Mouse (Mus musculus) MEL (cell line): ENCODE measurements around the gene Gm20388. TPM values are rescaled to one million over a fixed set of nuclear protein-coding genes. Genes with fewer than 3 reads are reported as not detected.
A peak's percentile ranks its signal among the peaks of the same experiment; 100 is the strongest.

Source experiments
- DNase-seq: peaks from one replicate; pipeline ENCODE4 v3.0.0; 2011; ENCODE audit warnings: low read depth, low spot score
- H3K27ac ChIP-seq: 2 replicates; pipeline ENCODE4 v1.5.1; 2012; ENCODE audit warnings: low read depth, mild to moderate bottlenecking, control low read depth, low read length, moderate library complexity; ENCODE audit not compliant: control insufficient read depth
- H3K27me3 ChIP-seq, 2 experiments: fragments of 150-350 bp in 1 of 2; sonication (generic) in 1 of 2; 2 replicates each; pipeline ENCODE4 v1.6.1; 2012; ENCODE audit warnings: low read length in 2 of 2, mild to moderate bottlenecking in 2 of 2, improper control_type of control experiment in 1 of 2, moderate library complexity in 1 of 2; ENCODE audit not compliant: insufficient read depth in 2 of 2, control insufficient read depth in 1 of 2
- H3K36me3 ChIP-seq, 2 experiments: 2 replicates each; pipeline ENCODE4 v1.6.1; 2012 to 2014; ENCODE audit warnings: low read length in 2 of 2, improper control_type of control experiment in 1 of 2, inconsistent platforms in 1 of 2, mild to moderate bottlenecking in 1 of 2; ENCODE audit not compliant: insufficient read depth in 2 of 2, control insufficient read depth in 1 of 2
- H3K4me1 ChIP-seq, 2 experiments: fragments of 150-350 bp in 1 of 2; sonication (generic) in 1 of 2; 2 replicates each; pipeline ENCODE4 v1.6.1; 2012; ENCODE audit warnings: low read length in 2 of 2, improper control_type of control experiment in 1 of 2, mild to moderate bottlenecking in 1 of 2; ENCODE audit not compliant: insufficient read depth in 2 of 2, control insufficient read depth in 1 of 2
- H3K4me3 ChIP-seq, 2 experiments: fragments of 150-350 bp in 1 of 2; sonication (generic) in 1 of 2; 2 replicates each; pipeline ENCODE4 v1.5.1; 2012; ENCODE audit warnings: low read depth in 2 of 2, low read length in 2 of 2, mild to moderate bottlenecking in 2 of 2, moderate library complexity in 2 of 2, control low read depth in 1 of 2, improper control_type of control experiment in 1 of 2; ENCODE audit not compliant: control insufficient read depth in 1 of 2, insufficient read depth in 1 of 2
- H3K79me2 ChIP-seq: 2 replicates; pipeline ENCODE4 v1.6.1; 2012; ENCODE audit warnings: mild to moderate bottlenecking, low read length, moderate library complexity; ENCODE audit not compliant: control insufficient read depth, poor library complexity, insufficient read depth
- H3K9ac ChIP-seq: 2 replicates; pipeline ENCODE4 v1.6.1; 2012; ENCODE audit warnings: low read depth, mild to moderate bottlenecking, control low read depth, low read length, moderate library complexity; ENCODE audit not compliant: control insufficient read depth, poor library complexity, severe bottlenecking
- H3K9me3 ChIP-seq: fragments of 150-350 bp; sonication (generic); replicated peaks from 2 replicates; pipeline ENCODE4 v1.6.1; 2012; ENCODE audit warnings: mild to moderate bottlenecking, low read length, improper control_type of control experiment, moderate library complexity; ENCODE audit not compliant: insufficient read depth
- BHLHE40 ChIP-seq: IDR thresholded peaks from 2 replicates; pipeline ENCODE4 v1.6.1; 2012; ENCODE audit warnings: low read depth, mild to moderate bottlenecking, inconsistent platforms, low read length, improper control_type of control experiment, borderline replicate concordance
- CHD1 ChIP-seq: IDR thresholded peaks from 2 replicates; pipeline ENCODE4 v1.6.1; 2012; ENCODE audit warnings: low read depth, mild to moderate bottlenecking, inconsistent platforms, low read length, improper control_type of control experiment
- CHD2 ChIP-seq: IDR thresholded peaks from 2 replicates; pipeline ENCODE4 v1.6.1; 2011; ENCODE audit warnings: low read length, improper control_type of control experiment
- CTCF ChIP-seq, 3 experiments: IDR thresholded peaks in 2 of 3; conservative IDR thresholded peaks in 1 of 3; 2 replicates each; pipeline ENCODE4 v1.5.1; 2011 to 2012; ENCODE audit warnings: low read length in 3 of 3, low read depth in 2 of 3, mild to moderate bottlenecking in 2 of 3, improper control_type of control experiment in 1 of 3, inconsistent platforms in 1 of 3, mixed read lengths in 1 of 3, moderate library complexity in 1 of 3; ENCODE audit not compliant: control insufficient read depth in 1 of 3, insufficient read depth in 1 of 3, poor library complexity in 1 of 3, severe bottlenecking in 1 of 3
- ELF1 ChIP-seq: IDR thresholded peaks from 2 replicates; pipeline ENCODE4 v1.6.1; 2014; ENCODE audit warnings: low read depth, mild to moderate bottlenecking, inconsistent platforms, low read length, improper control_type of control experiment, moderate library complexity
- ETS1 ChIP-seq: IDR thresholded peaks from 2 replicates; pipeline ENCODE4 v1.6.1; 2012; ENCODE audit warnings: low read depth, mild to moderate bottlenecking, inconsistent platforms, low read length, improper control_type of control experiment, moderate library complexity
- GABPA ChIP-seq: IDR thresholded peaks from 2 replicates; pipeline ENCODE4 v1.6.1; 2012; ENCODE audit warnings: low read depth, mild to moderate bottlenecking, inconsistent platforms, low read length, improper control_type of control experiment, moderate library complexity
- GATA1 ChIP-seq: IDR thresholded peaks from 2 replicates; pipeline ENCODE4 v1.6.1; 2011; ENCODE audit warnings: low read depth, low read length, improper control_type of control experiment
- HCFC1 ChIP-seq: IDR thresholded peaks from 2 replicates; pipeline ENCODE4 v1.6.1; 2012; ENCODE audit warnings: low read depth, mild to moderate bottlenecking, inconsistent platforms, low read length, improper control_type of control experiment, moderate library complexity
- JUND ChIP-seq: IDR thresholded peaks from 2 replicates; pipeline ENCODE4 v1.6.1; 2011; ENCODE audit warnings: low read depth, mild to moderate bottlenecking, improper control_type of control experiment, low read length
- KAT2A ChIP-seq: conservative IDR thresholded peaks from 2 replicates; pipeline ENCODE4 v1.6.1; 2012; ENCODE audit warnings: low read depth, low read length, improper control_type of control experiment, inconsistent platforms
- MAX ChIP-seq: IDR thresholded peaks from 2 replicates; pipeline ENCODE4 v1.6.1; 2011; ENCODE audit warnings: low read length, improper control_type of control experiment
- MAZ ChIP-seq: IDR thresholded peaks from 2 replicates; pipeline ENCODE4 v1.6.1; 2012; ENCODE audit warnings: low read depth, mild to moderate bottlenecking, inconsistent platforms, low read length, improper control_type of control experiment
- MEF2A ChIP-seq: IDR thresholded peaks from 2 replicates; pipeline ENCODE4 v1.6.1; 2014; ENCODE audit warnings: low read depth, mild to moderate bottlenecking, inconsistent platforms, low read length, improper control_type of control experiment; ENCODE audit not compliant: poor library complexity, insufficient replicate concordance, severe bottlenecking; ENCODE audit errors: extremely low read depth
- MXI1 ChIP-seq: IDR thresholded peaks from 2 replicates; pipeline ENCODE4 v1.6.1; 2011; ENCODE audit warnings: mild to moderate bottlenecking, low read depth, low read length, improper control_type of control experiment
- MYC ChIP-seq: IDR thresholded peaks from 2 replicates; pipeline ENCODE4 v1.6.1; 2011; ENCODE audit warnings: low read depth, mild to moderate bottlenecking, low read length, improper control_type of control experiment, moderate library complexity
- NRF1 ChIP-seq: IDR thresholded peaks from 2 replicates; pipeline ENCODE4 v1.6.1; 2014; ENCODE audit warnings: low read depth, mild to moderate bottlenecking, inconsistent platforms, low read length, improper control_type of control experiment, moderate library complexity; ENCODE audit not compliant: poor library complexity, insufficient read depth, severe bottlenecking
- POLR2AphosphoS2 ChIP-seq: IDR thresholded peaks from 2 replicates; pipeline ENCODE4 v1.6.1; 2011; ENCODE audit warnings: low read length, improper control_type of control experiment
- POLR2AphosphoS5 ChIP-seq: IDR thresholded peaks from 2 replicates; pipeline ENCODE4 v1.6.1; 2012; ENCODE audit warnings: low read depth, borderline replicate concordance, mild to moderate bottlenecking, inconsistent platforms, low read length, moderate library complexity, mixed read lengths
- RAD21 ChIP-seq: IDR thresholded peaks from 2 replicates; pipeline ENCODE4 v1.6.1; 2011; ENCODE audit warnings: mild to moderate bottlenecking, low read depth, low read length, improper control_type of control experiment
- RCOR1 ChIP-seq: IDR thresholded peaks from 2 replicates; pipeline ENCODE4 v1.6.1; 2012; ENCODE audit warnings: low read depth, mild to moderate bottlenecking, inconsistent platforms, low read length, improper control_type of control experiment
- SIN3A ChIP-seq: IDR thresholded peaks from 2 replicates; pipeline ENCODE4 v1.6.1; 2012; ENCODE audit warnings: low read length, improper control_type of control experiment, inconsistent platforms
- SMC3 ChIP-seq: IDR thresholded peaks from 2 replicates; pipeline ENCODE4 v1.6.1; 2011; ENCODE audit warnings: low read depth, low read length, improper control_type of control experiment
- TAL1 ChIP-seq: IDR thresholded peaks from 2 replicates; pipeline ENCODE4 v1.6.1; 2012; ENCODE audit warnings: mild to moderate bottlenecking, inconsistent platforms, low read length, moderate library complexity, mixed read lengths
- TBP ChIP-seq: IDR thresholded peaks from 2 replicates; pipeline ENCODE4 v1.8.0; 2011; ENCODE audit warnings: low read depth, low read length, improper control_type of control experiment
- TCF12 ChIP-seq: IDR thresholded peaks from 2 replicates; pipeline ENCODE4 v1.6.1; 2014; ENCODE audit warnings: low read depth, mild to moderate bottlenecking, inconsistent platforms, low read length, improper control_type of control experiment, moderate library complexity
- UBTF ChIP-seq: IDR thresholded peaks from 2 replicates; pipeline ENCODE4 v1.6.1; 2012; ENCODE audit warnings: low read depth, mild to moderate bottlenecking, inconsistent platforms, low read length, improper control_type of control experiment, moderate library complexity, borderline replicate concordance; ENCODE audit not compliant: insufficient read depth
- USF1 ChIP-seq: IDR thresholded peaks from 2 replicates; pipeline ENCODE4 v1.6.1; 2014; ENCODE audit warnings: low read depth, mild to moderate bottlenecking, inconsistent platforms, low read length, improper control_type of control experiment, moderate library complexity
- ZC3H11A ChIP-seq: IDR thresholded peaks from 2 replicates; pipeline ENCODE4 v1.6.1; 2012; ENCODE audit warnings: low read depth, mild to moderate bottlenecking, inconsistent platforms, low read length, improper control_type of control experiment
- ZKSCAN1 ChIP-seq: IDR thresholded peaks from 2 replicates; pipeline ENCODE4 v1.6.1; 2012; ENCODE audit warnings: low read depth, mild to moderate bottlenecking, inconsistent platforms, low read length, improper control_type of control experiment, moderate library complexity
- ZNF384 ChIP-seq: IDR thresholded peaks from 2 replicates; pipeline ENCODE4 v1.6.1; 2012; ENCODE audit warnings: low read depth, mild to moderate bottlenecking, inconsistent platforms, low read length, improper control_type of control experiment
- polyA plus RNA-seq, 2 experiments: library from polyadenylated mRNA; stranded (reverse) in 1 of 2; unstranded in 1 of 2; fragments of >175 nt in 1 of 2; fragments of >200 nt in 1 of 2; gene quantifications; 2 replicates each; pipeline versions ENCODE4 v1.2.1 to v1.2.4; 2012; ENCODE audit warnings: low replicate concordance in 2 of 2, low read depth in 1 of 2; ENCODE audit not compliant: insufficient read length in 2 of 2, insufficient read depth in 1 of 2, missing spikeins in 1 of 2
- total RNA-seq: library from RNA; depleted of rRNA; stranded (reverse); fragments of 300-350 nt; gene quantifications from 2 replicates; pipeline ENCODE4 v1.2.3, GENCODE M21; 2012

The Gm20388 gene
- total and polyA plus RNA-seq, 3 experiments, result 11.1 to 17.8 TPM; not detected in 1

GRCm38 (mm10) chr8:122955195-122955594 is 3044.6 kb downstream of the Gm20388 start:
- Histone ChIP-seq H3K36me3 (peaks cover 5 to 57% of the 10 kb centered on the region in 2 experiments), H3K4me3 (no peak overlapping the region), H3K79me2 (peaks cover 86% of the 10 kb centered on the region), H3K27me3 (no peaks in the 10 kb centered on the region), H3K9ac (no peak overlapping the region), H3K9me3 (no peaks in the 10 kb centered on the region), H3K4me1 (peaks cover 32 to 44% of the 10 kb centered on the region in 2 experiments), H3K27ac (no peak overlapping the region)
- DNase-seq, result no peak
- peak; percentile 38; the same call in 1 of the 2 replicates for TF ChIP-seq GATA1
- TF ChIP-seq KAT2A, result no peak
- peak; percentile 62 for TF ChIP-seq TAL1
- TF ChIP-seq CHD1, result no peak

DNA sequence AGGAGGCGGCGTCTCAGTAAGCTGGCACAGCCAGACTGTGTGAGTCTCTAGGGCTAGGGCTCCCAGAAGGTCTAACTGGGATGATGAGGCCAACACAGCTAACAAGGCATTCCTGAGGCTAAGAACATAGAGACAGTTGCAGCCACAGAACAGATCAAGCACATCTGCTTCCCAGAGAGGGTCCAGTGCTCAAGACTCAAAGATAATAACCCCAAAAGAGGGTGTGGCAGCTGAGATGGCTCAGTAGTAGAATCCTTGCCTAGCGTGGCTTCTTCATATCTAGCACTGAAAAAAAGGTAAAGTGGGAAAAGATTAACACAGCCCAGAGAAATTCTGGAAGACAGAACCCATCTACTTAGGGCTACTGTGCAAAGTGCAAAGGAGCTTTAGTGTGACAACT is 3045.4 kb downstream of the Gm20388 start:
- Histone ChIP-seq H3K4me1 (peaks cover 39 to 50% of the 10 kb centered on the region in 2 experiments), H3K79me2 (peaks cover 86% of the 10 kb centered on the region), H3K9me3 (no peaks in the 10 kb centered on the region), H3K27ac (peak overlapping the region; percentile 52), H3K27me3 (no peaks in the 10 kb centered on the region), H3K36me3 (peaks cover 7 to 64% of the 10 kb centered on the region in 2 experiments), H3K9ac (no peak overlapping the region), H3K4me3 (no peak overlapping the region)
- DNase-seq, result peak; percentile 58
- TF ChIP-seq ZNF384 (peak; percentile 47; the same call in 1 of the 2 replicates), BHLHE40 (no peak), GABPA (no peak), CTCF (IDR thresholded peaks at IDR 0.05 in 2 of 3, conservative IDR thresholded peaks at IDR 0.05 in 1 of 3; ENCODE audit: control insufficient read depth in 1 of 3, insufficient read depth in 1 of 3, low read depth in 2 of 3, low read length in 3 of 3, poor library complexity in 1 of 3, severe bottlenecking in 1 of 3) (no peak), CHD1 (no peak), SMC3 (no peak), JUND (no peak), USF1 (no peak), UBTF (no peak), ZKSCAN1 (no peak), ZC3H11A (no peak), HCFC1 (0 out of 2 replicates have a peak, but pooled peaks have one; percentile 17), MAZ (no peak), MXI1 (peak; percentile 59; the same call in 1 of the 2 replicates), TCF12 (peak; percentile 63), TBP (no peak), RAD21 (no peak), ELF1 (no peak), ETS1 (peak; percentile 36; the same call in 1 of the 2 replicates), RCOR1 (0 out of 2 replicates have a peak, but pooled peaks have one; percentile 40), TAL1 (peak; percentile 31), POLR2AphosphoS2 (no peak), SIN3A (0 out of 2 replicates have a peak, but pooled peaks have one; percentile 52), MYC (no peak), MAX (peak; percentile 25; the same call in 1 of the 2 replicates), GATA1 (peak; percentile 44; the same call in 1 of the 2 replicates), MEF2A (no peak), CHD2 (no peak), NRF1 (no peak), POLR2AphosphoS5 (no peak)
